Mouse (Mus musculus) cerebellum, adult (tissue): ENCODE results near the gene Mast2.

Source experiments
- ATAC-seq: cut with Nextera tagmentation; 2 replicates; pipeline ENCODE4 v1.9.2; 2017; ENCODE audit warnings: mild to moderate bottlenecking, moderate library complexity, mixed read lengths; ENCODE audit not compliant: insufficient number of reproducible peaks, low FRiP score, low TSS enrichment

The Mast2 gene

DNA sequence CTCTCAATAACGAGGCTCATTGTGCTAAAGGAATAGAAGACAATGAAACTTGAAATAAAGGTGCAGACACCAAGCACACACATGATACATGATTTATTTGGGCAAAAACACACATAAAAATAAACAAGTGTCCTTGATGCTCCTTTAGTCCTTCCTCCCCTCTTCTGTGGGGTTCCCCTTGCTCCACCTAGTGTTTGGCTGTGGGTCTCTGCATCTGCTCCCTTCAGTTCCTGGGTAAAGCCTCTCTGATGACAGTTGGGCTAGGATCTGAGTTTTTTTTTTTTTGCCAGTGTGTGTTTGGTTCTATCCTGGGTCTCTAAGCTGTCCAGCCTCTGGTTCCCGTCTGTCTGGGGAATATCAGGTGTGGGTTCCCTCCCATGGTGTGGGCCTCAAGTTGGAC, 181.8 kb downstream of the Mast2 start:
- no peak for ATAC-seq

DNA sequence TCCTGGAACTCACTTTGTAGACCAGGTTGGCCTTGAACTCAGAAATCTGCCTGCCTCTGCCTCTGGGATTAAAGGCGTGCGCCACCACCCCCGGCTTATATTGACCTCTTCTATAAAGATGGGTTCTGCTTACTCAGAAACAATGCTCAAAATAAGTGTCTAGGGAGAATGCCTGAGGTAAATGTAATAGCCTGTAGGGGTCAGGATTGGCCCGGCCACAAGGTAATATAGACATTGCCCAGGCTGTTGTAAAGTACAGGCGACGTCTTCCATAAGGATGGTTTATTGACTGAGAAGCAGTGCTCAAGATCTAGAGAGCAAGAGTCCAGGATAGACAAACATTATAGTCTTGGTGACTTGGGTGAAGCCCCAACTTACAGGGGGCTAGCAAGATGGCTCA, 195.8 kb downstream of the Mast2 start:
- no peak for ATAC-seq
